Mouse (Mus musculus) C2C12 (cell line): Measurements from ENCODE around the gene 1700102P08Rik.

Experiments
- CEBPB ChIP-seq: IDR thresholded peaks from one replicate; pipeline ENCODE4 v1.6.1; 2011; ENCODE audit warnings: low read depth, mild to moderate bottlenecking, control low read depth, moderate library complexity
- CTCF ChIP-seq: IDR thresholded peaks from one replicate; pipeline ENCODE4 v1.5.1; 2011; ENCODE audit not compliant: control insufficient read depth, insufficient read depth, insufficient read length
- MYOD1 ChIP-seq: IDR thresholded peaks from one replicate; pipeline ENCODE4 v1.6.1; 2011; ENCODE audit warnings: low read depth; ENCODE audit not compliant: control insufficient read depth, insufficient read length
- MYOG ChIP-seq: IDR thresholded peaks from one replicate; pipeline ENCODE4 v1.6.1; 2011; ENCODE audit not compliant: control insufficient read depth, insufficient read length; ENCODE audit errors: extremely low read depth
- USF1 ChIP-seq: IDR thresholded peaks from one replicate; pipeline ENCODE4 v1.6.1; 2011; ENCODE audit warnings: low read depth, mild to moderate bottlenecking, control low read depth, moderate library complexity

DNA sequence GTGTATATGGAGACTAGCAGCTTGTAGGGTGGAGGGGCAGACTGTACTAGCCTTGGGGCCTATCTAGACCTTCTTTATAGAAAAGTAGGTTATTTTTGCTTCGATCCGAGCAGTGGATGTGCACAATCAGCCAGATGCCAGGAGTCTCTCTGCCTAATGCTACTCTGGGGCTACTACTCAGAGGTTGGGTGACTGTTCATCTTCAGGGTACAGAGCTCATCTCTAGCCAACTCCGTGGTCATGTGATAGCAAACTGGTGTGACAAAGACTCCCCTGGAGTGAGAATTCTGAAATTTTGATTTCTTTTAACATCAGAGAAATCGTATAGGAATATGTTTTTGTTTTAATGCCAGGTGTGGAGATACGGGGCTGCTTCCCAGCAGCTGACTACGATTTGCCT, 60.3 kb downstream of the 1700102P08Rik start:
- TF ChIP-seq CTCF (no peak), CEBPB (no peak), USF1 (no peak), MYOD1 (no peak), MYOG (no peak)
